Mouse (Mus musculus): ENCODE data around the gene Nxpe4. TPM values are rescaled to one million over a fixed set of nuclear protein-coding genes. Genes with fewer than 3 reads are reported as not detected.
"Not testable (repeated sequence)": the region's sequence is repeated elsewhere in the genome, so short reads cannot be mapped to it uniquely, and the experiment has no call there.

The Nxpe4 gene
- polyA plus RNA-seq (2012): 0.22 TPM in 2 replicates

- no peaks in the 10 kb centered on the region for H3K27me3 ChIP-seq (ENCODE audit: control insufficient read depth)
- no peaks in the 10 kb centered on the region for H3K36me3 ChIP-seq (ENCODE audit: control insufficient read depth)
- H3K4me3 ChIP-seq (replicated peaks): no peak within 1 kb of the TSS
- H3K9me3 ChIP-seq (ENCODE audit: control insufficient read depth, low read length): no peaks in the 10 kb centered on the region
- no peaks in the 10 kb centered on the region for H3K4me1 ChIP-seq (ENCODE audit: control insufficient read depth)
- TF ChIP-seq GATA1 (IDR thresholded peaks at IDR 0.05; ENCODE audit: low read length) (no peak), TAL1 (IDR thresholded peaks at IDR 0.05; ENCODE audit: low read length) (no peak)
Observed at GRCm38 (mm10) chr9:48161505-48162192, at the start of gene Nxpe4. Nxpe4 (plus strand) TSS chr9:48162023.

- H3K9me3 ChIP-seq (ENCODE audit: control insufficient read depth, low read length): no peaks in the 10 kb centered on the region
- H3K27me3 ChIP-seq (ENCODE audit: control insufficient read depth): no peaks in the 10 kb centered on the region
- no peak for TF ChIP-seq TAL1 (IDR thresholded peaks at IDR 0.05; ENCODE audit: low read length)
- no peak overlapping the region for H3K4me3 ChIP-seq (replicated peaks)
- H3K36me3 ChIP-seq (ENCODE audit: control insufficient read depth): no peaks in the 10 kb centered on the region
- H3K4me1 ChIP-seq (ENCODE audit: control insufficient read depth): no peaks in the 10 kb centered on the region
Observed at GRCm38 (mm10) chr9:48126815-48127214, 35.0 kb upstream of the Nxpe4 start.

- Histone ChIP-seq H3K4me1 (ENCODE audit: control insufficient read depth) (no peaks in the 10 kb centered on the region), H3K36me3 (ENCODE audit: control insufficient read depth) (no peaks in the 10 kb centered on the region), H3K9me3 (ENCODE audit: control insufficient read depth, low read length) (no peaks in the 10 kb centered on the region), H3K27me3 (ENCODE audit: control insufficient read depth) (no peaks in the 10 kb centered on the region), H3K4me3 (replicated peaks) (no peak overlapping the region)
- TF ChIP-seq TAL1 (IDR thresholded peaks at IDR 0.05; ENCODE audit: low read length) (no peak), GATA1 (IDR thresholded peaks at IDR 0.05; ENCODE audit: low read length) (no peak)
Observed at GRCm38 (mm10) chr9:48137507-48137906, 24.3 kb upstream of the Nxpe4 start.

- TF ChIP-seq TAL1 (IDR thresholded peaks at IDR 0.05; ENCODE audit: low read length) (no peak), GATA1 (IDR thresholded peaks at IDR 0.05; ENCODE audit: low read length) (no peak)
- Histone ChIP-seq H3K36me3 (ENCODE audit: control insufficient read depth) (no peaks in the 10 kb centered on the region), H3K4me1 (ENCODE audit: control insufficient read depth) (no peaks in the 10 kb centered on the region), H3K9me3 (ENCODE audit: control insufficient read depth, low read length) (no peaks in the 10 kb centered on the region), H3K27me3 (ENCODE audit: control insufficient read depth) (no peaks in the 10 kb centered on the region), H3K4me3 (replicated peaks) (no peak overlapping the region)
Observed at GRCm38 (mm10) chr9:48140485-48141411, 21.1 kb upstream of the Nxpe4 start.

GRCm38 (mm10) chr9:48142646-48143045, 19.2 kb upstream of the Nxpe4 start:
- TF ChIP-seq GATA1 (IDR thresholded peaks at IDR 0.05; ENCODE audit: low read length) (no peak), TAL1 (IDR thresholded peaks at IDR 0.05; ENCODE audit: low read length) (no peak)
- Histone ChIP-seq H3K27me3 (ENCODE audit: control insufficient read depth) (no peaks in the 10 kb centered on the region), H3K36me3 (ENCODE audit: control insufficient read depth) (no peaks in the 10 kb centered on the region), H3K9me3 (ENCODE audit: control insufficient read depth, low read length) (no peaks in the 10 kb centered on the region), H3K4me1 (ENCODE audit: control insufficient read depth) (no peaks in the 10 kb centered on the region), H3K4me3 (replicated peaks) (no peak overlapping the region)

- Histone ChIP-seq H3K4me3 (replicated peaks) (no peak overlapping the region), H3K36me3 (ENCODE audit: control insufficient read depth) (no peaks in the 10 kb centered on the region), H3K4me1 (ENCODE audit: control insufficient read depth) (no peaks in the 10 kb centered on the region), H3K27me3 (ENCODE audit: control insufficient read depth) (no peaks in the 10 kb centered on the region), H3K9me3 (ENCODE audit: control insufficient read depth, low read length) (no peaks in the 10 kb centered on the region)
- TF ChIP-seq TAL1 (IDR thresholded peaks at IDR 0.05; ENCODE audit: low read length): no peak
- TF ChIP-seq GATA1 (IDR thresholded peaks at IDR 0.05; ENCODE audit: low read length): no peak
Observed at GRCm38 (mm10) chr9:48146761-48147160, 15.1 kb upstream of the Nxpe4 start.

- not testable (repeated sequence) for H3K27me3 ChIP-seq (ENCODE audit: control insufficient read depth); H3K36me3 ChIP-seq (ENCODE audit: control insufficient read depth); H3K4me3 ChIP-seq (replicated peaks); H3K4me1 ChIP-seq (ENCODE audit: control insufficient read depth); H3K9me3 ChIP-seq (ENCODE audit: control insufficient read depth, low read length)
Observed at GRCm38 (mm10) chr9:48166531-48166930, 4.7 kb downstream of the Nxpe4 start.

- no peaks in the 10 kb centered on the region for H3K36me3 ChIP-seq (ENCODE audit: control insufficient read depth)
- H3K9me3 ChIP-seq (ENCODE audit: control insufficient read depth, low read length): no peaks in the 10 kb centered on the region
- H3K4me3 ChIP-seq (replicated peaks): no peak overlapping the region
- H3K27me3 ChIP-seq (ENCODE audit: control insufficient read depth): no peaks in the 10 kb centered on the region
- no peaks in the 10 kb centered on the region for H3K4me1 ChIP-seq (ENCODE audit: control insufficient read depth)
- no peak for TF ChIP-seq GATA1 (IDR thresholded peaks at IDR 0.05; ENCODE audit: low read length)
- no peak for TF ChIP-seq TAL1 (IDR thresholded peaks at IDR 0.05; ENCODE audit: low read length)
Observed at GRCm38 (mm10) chr9:48176764-48177163, 14.9 kb downstream of the Nxpe4 start.

GRCm38 (mm10) chr9:48181300-48181699, 19.5 kb downstream of the Nxpe4 start:
- Histone ChIP-seq H3K36me3 (ENCODE audit: control insufficient read depth) (no peaks in the 10 kb centered on the region), H3K9me3 (ENCODE audit: control insufficient read depth, low read length) (no peaks in the 10 kb centered on the region), H3K4me1 (ENCODE audit: control insufficient read depth) (no peaks in the 10 kb centered on the region), H3K27me3 (ENCODE audit: control insufficient read depth) (no peaks in the 10 kb centered on the region), H3K4me3 (replicated peaks) (no peak overlapping the region)
- TF ChIP-seq TAL1 (IDR thresholded peaks at IDR 0.05; ENCODE audit: low read length) (no peak), GATA1 (IDR thresholded peaks at IDR 0.05; ENCODE audit: low read length) (no peak)
